Mouse (Mus musculus): ENCODE measurements around the gene Alg14. TPM values are rescaled to one million over a fixed set of nuclear protein-coding genes. Genes with fewer than 3 reads are reported as not detected.

Alg14 gene
- polyA plus RNA-seq, 1 experiment from 2014 or later, result 15.0 TPM

DNA sequence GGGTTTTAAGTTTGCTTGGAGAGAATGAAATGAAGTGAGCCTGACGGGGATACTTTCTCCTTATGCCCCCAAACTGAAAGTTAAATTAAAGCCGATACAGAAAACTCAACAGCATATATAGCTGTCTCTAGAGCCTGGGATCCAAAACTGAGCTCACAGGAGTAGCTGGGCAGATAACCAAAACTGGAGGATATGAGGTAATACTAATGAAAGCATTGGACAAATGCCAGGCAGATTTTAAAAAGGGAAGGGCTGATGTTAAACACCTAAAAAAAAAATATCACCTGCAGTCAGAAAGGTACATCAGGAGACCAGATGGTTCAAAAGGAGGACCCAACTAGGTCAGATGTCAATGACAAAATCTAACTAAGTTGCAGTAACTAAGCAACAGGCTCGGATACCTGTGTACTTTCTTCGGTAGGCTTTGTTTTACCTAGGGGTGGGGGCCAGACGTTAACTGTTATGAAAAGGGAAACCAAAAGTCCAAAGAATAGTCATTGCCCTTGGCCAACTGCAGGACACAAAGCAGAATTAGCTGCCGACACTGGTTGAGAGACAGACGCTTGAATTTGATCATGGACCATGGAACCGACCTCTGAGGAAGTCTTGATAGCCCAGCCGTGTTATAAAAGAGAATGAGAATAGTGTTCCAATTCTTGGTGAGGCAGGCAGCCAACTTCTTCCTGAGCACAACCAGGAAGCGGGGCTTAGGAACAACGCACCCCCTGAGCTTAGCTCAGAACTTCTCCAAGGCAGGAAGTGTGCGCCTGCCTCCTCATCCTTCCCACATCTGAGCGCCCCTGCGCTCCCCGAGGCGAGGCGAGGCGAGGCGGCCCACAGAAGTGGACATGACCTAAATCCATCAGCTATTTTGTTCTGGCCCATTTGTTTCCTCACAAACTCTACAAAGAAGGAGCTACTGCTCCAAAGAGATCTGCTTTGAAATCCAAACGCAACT is 32.8 kb upstream of the Alg14 start:
- Histone ChIP-seq H3K4me3 (ENCODE audit: low read depth, low read length) (peak overlapping the region; percentile 7; the same call in 1 of the 2 replicates), H3K36me3 (ENCODE audit: control insufficient read depth, insufficient read depth) (no peaks in the 10 kb centered on the region), H3K27ac (ENCODE audit: low read length) (peak overlapping the region; percentile 37), H3K4me1 (ENCODE audit: control insufficient read depth, low read depth, low read length) (peaks cover 37% of the 10 kb centered on the region), H3K9me3 (replicated peaks; ENCODE audit: control insufficient read depth, low read length) (no peaks in the 10 kb centered on the region), H3K9ac (ENCODE audit: low read depth, low read length) (peak overlapping the region; percentile 40; the same call in 1 of the 2 replicates), H3K4me2 (ENCODE audit: low read depth, low read length) (peak overlapping the region; percentile 65), H3K27me3 (ENCODE audit: control insufficient read depth, insufficient read depth, low read depth, low read length) (no peaks in the 10 kb centered on the region; the same call in none of the 2 replicates)
- 60% methylated on average over 20 of the region's 20 CpGs for WGBS (ENCODE audit: insufficient replicate concordance)
- no peak for ATAC-seq (ENCODE audit: low read depth)

DNA sequence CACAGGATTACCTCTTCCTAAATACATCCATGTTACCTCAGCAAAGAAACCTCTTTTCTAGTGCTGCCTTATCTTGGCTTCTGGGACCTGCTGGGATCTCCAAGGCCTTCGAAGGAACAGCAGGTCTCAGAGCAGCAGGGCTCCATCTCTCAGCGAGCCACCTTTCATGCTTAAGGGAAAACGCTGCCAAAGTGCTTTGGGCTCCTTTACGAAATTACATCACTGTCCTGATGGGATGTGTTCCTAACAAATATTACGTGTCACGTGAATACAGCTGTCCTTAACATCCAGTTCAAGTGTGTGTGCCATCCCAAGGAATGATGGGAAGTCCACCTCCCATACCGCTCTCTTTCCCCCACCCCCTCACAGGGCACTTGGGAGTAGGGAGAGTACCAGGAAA is 31.5 kb upstream of the Alg14 start:
- H3K4me3 ChIP-seq (ENCODE audit: low read depth, low read length), result peak overlapping the region; percentile 94
- peak overlapping the region; percentile 28 for H3K9ac ChIP-seq (ENCODE audit: low read depth, low read length)
- 79% methylated on average over 7 of the region's 7 CpGs for WGBS (ENCODE audit: insufficient replicate concordance)
- no peaks in the 10 kb centered on the region for H3K9me3 ChIP-seq (replicated peaks; ENCODE audit: control insufficient read depth, low read length)
- H3K36me3 ChIP-seq (ENCODE audit: control insufficient read depth, insufficient read depth), result no peaks in the 10 kb centered on the region
- H3K4me2 ChIP-seq (ENCODE audit: low read depth, low read length), result peak overlapping the region; percentile 65
- no peaks in the 10 kb centered on the region; the same call in none of the 2 replicates for H3K27me3 ChIP-seq (ENCODE audit: control insufficient read depth, insufficient read depth, low read depth, low read length)
- no peak for ATAC-seq (ENCODE audit: low read depth)
- H3K4me1 ChIP-seq (ENCODE audit: control insufficient read depth, low read depth, low read length), result peaks cover 48% of the 10 kb centered on the region
- H3K27ac ChIP-seq (ENCODE audit: low read length), result peak overlapping the region; percentile 84

DNA sequence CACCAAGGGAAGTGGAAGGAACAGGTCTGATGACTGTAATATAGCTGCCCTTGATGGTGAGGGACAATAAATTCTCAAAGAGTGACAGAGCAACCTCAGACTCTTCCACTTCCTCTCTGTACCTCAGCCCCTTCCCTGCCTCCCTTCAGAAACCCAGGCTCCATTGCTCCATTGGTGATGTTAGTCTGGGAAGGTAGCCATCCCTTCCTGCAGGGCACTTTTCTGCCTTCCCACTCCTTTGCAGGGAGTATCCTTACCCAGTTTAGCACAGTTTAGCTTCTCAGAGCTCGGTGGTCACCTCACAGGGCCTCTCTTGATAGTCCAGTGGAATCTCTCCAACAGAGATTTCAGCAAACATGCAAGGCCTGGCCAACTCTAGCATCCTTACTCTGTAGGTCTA is 30.7 kb upstream of the Alg14 start:
- Histone ChIP-seq H3K36me3 (ENCODE audit: control insufficient read depth, insufficient read depth) (no peaks in the 10 kb centered on the region), H3K9me3 (replicated peaks; ENCODE audit: control insufficient read depth, low read length) (no peaks in the 10 kb centered on the region), H3K27me3 (ENCODE audit: control insufficient read depth, insufficient read depth, low read depth, low read length) (no peaks in the 10 kb centered on the region; the same call in none of the 2 replicates), H3K27ac (ENCODE audit: low read length) (peak overlapping the region; percentile 84), H3K9ac (ENCODE audit: low read depth, low read length) (peak overlapping the region; percentile 63), H3K4me3 (ENCODE audit: low read depth, low read length) (peak overlapping the region; percentile 94), H3K4me1 (ENCODE audit: control insufficient read depth, low read depth, low read length) (peaks cover 54% of the 10 kb centered on the region), H3K4me2 (ENCODE audit: low read depth, low read length) (peak overlapping the region; percentile 65)
- no peak for ATAC-seq (ENCODE audit: low read depth)
- 37% methylated on average over 1 of the region's 1 CpGs for WGBS (ENCODE audit: insufficient replicate concordance)

DNA sequence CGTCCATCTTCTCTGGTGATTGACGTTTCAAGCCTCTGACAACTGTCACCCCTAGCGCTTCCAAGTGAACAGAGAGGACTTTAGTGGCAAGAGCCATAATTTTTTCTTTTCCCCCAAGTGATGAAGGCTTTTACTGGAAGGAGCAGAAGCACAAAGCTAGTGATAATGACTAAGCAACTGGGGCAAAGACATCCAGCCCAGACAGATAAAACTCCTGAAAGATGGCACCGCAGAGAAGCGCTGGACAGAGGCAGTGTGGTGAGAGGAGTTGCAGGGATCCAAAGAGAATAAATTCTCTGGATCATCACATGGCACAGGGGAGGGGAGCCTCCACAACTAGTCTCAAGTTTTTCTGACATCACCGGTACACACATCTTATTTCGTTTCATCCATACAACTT is 30.3 kb upstream of the Alg14 start:
- H3K9ac ChIP-seq (ENCODE audit: low read depth, low read length), result peak overlapping the region; percentile 63
- peak overlapping the region; percentile 84 for H3K27ac ChIP-seq (ENCODE audit: low read length)
- no peaks in the 10 kb centered on the region; the same call in none of the 2 replicates for H3K27me3 ChIP-seq (ENCODE audit: control insufficient read depth, insufficient read depth, low read depth, low read length)
- peak overlapping the region; percentile 65 for H3K4me2 ChIP-seq (ENCODE audit: low read depth, low read length)
- H3K9me3 ChIP-seq (replicated peaks; ENCODE audit: control insufficient read depth, low read length), result no peaks in the 10 kb centered on the region
- H3K4me1 ChIP-seq (ENCODE audit: control insufficient read depth, low read depth, low read length), result peaks cover 57% of the 10 kb centered on the region
- H3K36me3 ChIP-seq (ENCODE audit: control insufficient read depth, insufficient read depth), result no peaks in the 10 kb centered on the region
- peak overlapping the region; percentile 94 for H3K4me3 ChIP-seq (ENCODE audit: low read depth, low read length)
- 32% methylated on average over 7 of the region's 7 CpGs for whole genome bisulfite sequencing (ENCODE audit: insufficient replicate concordance)
- peak; percentile 25 for ATAC-seq (ENCODE audit: low read depth)

DNA sequence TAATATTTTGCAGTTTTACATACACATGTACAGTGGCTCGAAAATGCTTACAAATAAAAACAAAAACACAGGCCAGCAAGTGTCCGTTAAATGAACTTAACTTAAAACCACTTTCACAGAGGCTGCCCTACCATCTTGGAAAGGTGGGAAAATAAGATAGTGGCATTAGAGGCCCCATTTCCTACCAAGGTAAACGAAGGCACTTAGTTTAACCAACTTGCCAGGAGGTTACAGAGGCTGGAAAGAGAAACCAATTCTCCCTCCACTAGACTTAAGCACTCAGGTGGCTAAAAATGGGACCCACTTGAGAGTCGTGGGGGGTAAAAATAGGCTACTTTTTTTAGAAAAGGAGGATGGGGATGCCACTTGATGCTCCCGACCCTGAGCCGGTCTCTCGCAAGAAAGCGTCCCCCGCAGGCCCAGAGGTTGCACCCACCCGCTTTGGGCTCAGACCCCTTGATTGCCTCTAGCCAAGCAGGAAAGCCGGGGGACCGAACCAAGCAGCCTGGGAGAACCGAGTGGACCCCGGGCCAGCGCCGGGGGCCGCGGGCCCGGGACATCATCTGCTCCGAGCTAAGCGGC is 29.5 kb upstream of the Alg14 start:
- Histone ChIP-seq H3K4me2 (ENCODE audit: low read depth, low read length) (peak overlapping the region; percentile 98), H3K36me3 (ENCODE audit: control insufficient read depth, insufficient read depth) (no peaks in the 10 kb centered on the region), H3K27me3 (ENCODE audit: control insufficient read depth, insufficient read depth, low read depth, low read length) (no peaks in the 10 kb centered on the region; the same call in none of the 2 replicates), H3K4me1 (ENCODE audit: control insufficient read depth, low read depth, low read length) (peaks cover 64% of the 10 kb centered on the region), H3K9me3 (replicated peaks; ENCODE audit: control insufficient read depth, low read length) (no peaks in the 10 kb centered on the region), H3K4me3 (ENCODE audit: low read depth, low read length) (peak overlapping the region; percentile 94), H3K27ac (ENCODE audit: low read length) (peak overlapping the region; percentile 92), H3K9ac (ENCODE audit: low read depth, low read length) (peak overlapping the region; percentile 97)
- 4% methylated on average over 21 of the region's 21 CpGs for WGBS (ENCODE audit: insufficient replicate concordance)
- no peak for ATAC-seq (ENCODE audit: low read depth)

DNA sequence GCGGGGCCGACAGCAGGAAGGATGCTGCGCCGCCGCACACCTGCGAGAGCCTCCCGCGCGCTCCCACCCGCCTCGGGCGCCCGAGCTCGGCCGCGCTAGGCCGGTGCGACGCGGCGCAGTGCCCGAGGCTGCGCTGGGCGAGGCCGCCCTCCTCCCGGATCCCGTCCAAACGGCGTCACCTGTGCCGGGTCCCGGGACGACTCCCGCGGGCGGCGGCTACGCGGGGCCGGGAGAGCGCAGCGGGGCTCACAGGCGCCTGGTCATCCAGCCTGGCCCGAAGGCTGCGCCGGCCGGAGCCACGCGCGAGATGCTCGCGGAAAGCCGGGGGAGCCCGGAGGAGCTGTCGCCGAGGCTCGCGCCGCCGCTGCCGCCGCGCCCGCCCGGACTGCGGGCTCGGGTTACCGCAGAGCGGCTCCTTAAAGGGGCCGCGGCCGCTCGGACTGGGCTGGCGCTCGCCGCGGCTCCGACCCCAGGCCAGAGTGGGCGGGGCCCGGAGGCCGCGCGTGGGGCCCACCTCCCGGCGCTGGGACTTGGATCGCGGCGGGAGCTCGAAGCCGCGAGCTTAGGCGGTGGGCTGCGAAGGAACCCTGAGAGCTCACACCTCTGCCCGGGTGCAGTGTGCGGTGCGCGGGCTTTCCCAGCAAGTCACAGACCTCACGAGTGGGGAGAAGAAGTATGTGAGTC is 28.9 kb upstream of the Alg14 start:
- Histone ChIP-seq H3K9me3 (replicated peaks; ENCODE audit: control insufficient read depth, low read length) (no peaks in the 10 kb centered on the region), H3K9ac (ENCODE audit: low read depth, low read length) (peak overlapping the region; percentile 97), H3K36me3 (ENCODE audit: control insufficient read depth, insufficient read depth) (no peaks in the 10 kb centered on the region), H3K4me1 (ENCODE audit: control insufficient read depth, low read depth, low read length) (peaks cover 68% of the 10 kb centered on the region), H3K4me2 (ENCODE audit: low read depth, low read length) (peak overlapping the region; percentile 98), H3K27ac (ENCODE audit: low read length) (peak overlapping the region; percentile 92), H3K4me3 (ENCODE audit: low read depth, low read length) (peak overlapping the region; percentile 94), H3K27me3 (ENCODE audit: control insufficient read depth, insufficient read depth, low read depth, low read length) (no peaks in the 10 kb centered on the region; the same call in none of the 2 replicates)
- peak; percentile 77 for ATAC-seq (ENCODE audit: low read depth)
- under 1% methylated on average over 87 of the region's 97 CpGs for WGBS (ENCODE audit: insufficient replicate concordance)

DNA sequence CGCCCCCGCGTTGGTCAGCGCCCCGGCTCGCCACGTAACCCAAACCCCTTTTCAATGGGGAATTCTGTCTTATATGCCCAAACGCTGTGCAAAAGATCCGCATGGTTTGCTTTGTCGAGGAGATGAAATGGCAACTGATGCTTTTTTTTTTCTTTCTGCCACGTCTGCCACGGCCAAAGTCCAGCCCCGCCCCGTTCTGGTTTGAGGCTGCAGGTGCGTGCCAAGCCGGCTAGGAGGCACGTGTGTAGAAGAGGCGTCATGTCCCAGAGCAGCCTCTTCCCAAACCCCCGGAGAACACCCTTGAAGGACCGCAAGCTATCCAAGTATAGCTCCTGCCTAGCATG is 28.4 kb upstream of the Alg14 start:
- H3K9me3 ChIP-seq (replicated peaks; ENCODE audit: control insufficient read depth, low read length), result no peaks in the 10 kb centered on the region
- no peaks in the 10 kb centered on the region for H3K36me3 ChIP-seq (ENCODE audit: control insufficient read depth, insufficient read depth)
- peak; percentile 47 for ATAC-seq (ENCODE audit: low read depth)
- peak overlapping the region; percentile 94 for H3K4me3 ChIP-seq (ENCODE audit: low read depth, low read length)
- peak overlapping the region; percentile 92 for H3K27ac ChIP-seq (ENCODE audit: low read length)
- 1% methylated on average over 20 of the region's 20 CpGs for WGBS (ENCODE audit: insufficient replicate concordance)
- peak overlapping the region; percentile 97 for H3K9ac ChIP-seq (ENCODE audit: low read depth, low read length)
- H3K27me3 ChIP-seq (ENCODE audit: control insufficient read depth, insufficient read depth, low read depth, low read length), result no peaks in the 10 kb centered on the region; the same call in none of the 2 replicates
- H3K4me2 ChIP-seq (ENCODE audit: low read depth, low read length), result peak overlapping the region; percentile 98
- peaks cover 73% of the 10 kb centered on the region for H3K4me1 ChIP-seq (ENCODE audit: control insufficient read depth, low read depth, low read length)

DNA sequence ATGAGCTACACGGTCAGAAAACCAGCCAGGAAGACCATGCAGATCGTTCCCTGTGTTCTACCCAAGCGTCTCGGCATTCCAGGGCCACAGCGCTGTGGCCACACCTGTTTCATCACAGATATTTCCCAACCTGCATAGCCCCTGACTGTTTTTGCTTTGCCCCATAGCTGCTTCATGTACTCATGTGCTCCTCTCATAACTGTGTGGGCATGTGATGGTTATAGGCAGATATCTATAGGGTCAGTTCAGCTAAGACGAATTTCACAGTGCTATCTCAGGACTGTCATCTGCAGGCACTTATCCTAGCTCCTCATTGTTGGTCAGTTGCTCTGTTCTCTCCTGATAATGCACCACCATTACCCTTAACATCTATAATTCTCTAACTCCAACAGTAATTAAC is 27.3 kb upstream of the Alg14 start:
- H3K4me1 ChIP-seq (ENCODE audit: control insufficient read depth, low read depth, low read length), result peaks cover 67% of the 10 kb centered on the region
- peak overlapping the region; percentile 98 for H3K4me2 ChIP-seq (ENCODE audit: low read depth, low read length)
- peak overlapping the region; percentile 51; the same call in 1 of the 2 replicates for H3K9ac ChIP-seq (ENCODE audit: low read depth, low read length)
- 12% methylated on average over 6 of the region's 6 CpGs for WGBS (ENCODE audit: insufficient replicate concordance)
- no peaks in the 10 kb centered on the region; the same call in none of the 2 replicates for H3K27me3 ChIP-seq (ENCODE audit: control insufficient read depth, insufficient read depth, low read depth, low read length)
- H3K4me3 ChIP-seq (ENCODE audit: low read depth, low read length), result 0 out of 2 replicates have a peak overlapping the region, but pooled peaks have one; percentile 18
- ATAC-seq (ENCODE audit: low read depth), result peak; percentile 57
- no peaks in the 10 kb centered on the region for H3K36me3 ChIP-seq (ENCODE audit: control insufficient read depth, insufficient read depth)
- H3K27ac ChIP-seq (ENCODE audit: low read length), result peak overlapping the region; percentile 90
- no peaks in the 10 kb centered on the region for H3K9me3 ChIP-seq (replicated peaks; ENCODE audit: control insufficient read depth, low read length)

All from liver, embryonic 16.5 days (tissue).